Mouse (Mus musculus): Measurements from ENCODE around the gene Hnf4a.

Hnf4a gene

DNA sequence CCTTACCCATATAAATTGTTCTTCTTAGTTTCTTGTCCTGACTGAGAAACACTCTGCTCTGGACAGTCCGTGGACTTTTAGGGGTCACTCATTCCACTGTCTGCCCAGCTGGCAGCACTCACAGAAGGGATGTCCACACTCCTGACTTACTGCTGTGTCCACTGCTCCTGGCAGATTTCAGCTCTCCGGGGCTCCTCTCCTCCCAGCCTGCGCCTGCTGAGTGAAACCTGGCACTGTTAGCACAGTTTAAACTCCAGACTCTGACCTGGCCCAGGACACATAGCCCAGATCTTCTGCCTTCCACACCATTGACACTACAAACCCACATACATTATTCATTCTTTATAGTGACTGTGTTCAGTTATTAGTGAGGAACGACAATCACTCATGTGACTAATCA is 42.6 kb upstream of the Hnf4a start:
- Histone ChIP-seq H3K9me3 (ENCODE audit: low read length) (peaks cover 21% of the 10 kb centered on the region), H3K4me3 (replicated peaks; ENCODE audit: low read length) (peak overlapping the region; percentile 48), H3K36me3 (ENCODE audit: insufficient read depth, low read length) (peaks cover 52% of the 10 kb centered on the region), H3K4me1 (replicated peaks; ENCODE audit: low read depth, low read length) (peaks cover 88% of the 10 kb centered on the region), H3K27me3 (ENCODE audit: insufficient read depth, low read length) (no peaks in the 10 kb centered on the region)
- TF ChIP-seq POU5F1 (IDR thresholded peaks at IDR 0.05; ENCODE audit: borderline replicate concordance, low read length): no peak
- TF ChIP-seq CTCF (conservative IDR thresholded peaks at IDR 0.05; ENCODE audit: low read length): no peak
- no peak for TF ChIP-seq NANOG (IDR thresholded peaks at IDR 0.05; ENCODE audit: borderline replicate concordance, low read length)

DNA sequence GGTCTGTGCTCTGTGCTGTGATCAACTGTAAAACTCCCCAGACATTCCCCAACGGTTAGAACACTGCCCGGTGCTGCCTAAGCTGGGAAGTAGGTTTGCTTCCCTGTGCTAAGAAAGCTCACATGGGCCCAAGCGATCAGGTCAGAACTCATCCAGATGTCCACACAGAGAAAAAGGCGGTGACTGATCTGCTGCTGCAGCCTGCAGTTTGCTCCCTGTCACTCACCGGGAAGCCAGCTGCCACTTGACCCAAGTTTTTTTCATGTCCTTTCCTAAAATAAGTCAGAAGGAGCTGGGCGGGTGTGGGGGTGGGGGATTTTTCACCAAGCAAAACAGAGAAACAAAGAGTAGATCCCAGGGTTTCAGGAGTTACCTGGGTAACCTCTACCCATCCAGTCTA is 42.0 kb upstream of the Hnf4a start:
- H3K4me1 ChIP-seq (replicated peaks; ENCODE audit: low read depth, low read length): peaks cover 89% of the 10 kb centered on the region
- TF ChIP-seq CTCF (conservative IDR thresholded peaks at IDR 0.05; ENCODE audit: low read length) (no peak), POU5F1 (IDR thresholded peaks at IDR 0.05; ENCODE audit: borderline replicate concordance, low read length) (no peak), NANOG (IDR thresholded peaks at IDR 0.05; ENCODE audit: borderline replicate concordance, low read length) (no peak)

DNA sequence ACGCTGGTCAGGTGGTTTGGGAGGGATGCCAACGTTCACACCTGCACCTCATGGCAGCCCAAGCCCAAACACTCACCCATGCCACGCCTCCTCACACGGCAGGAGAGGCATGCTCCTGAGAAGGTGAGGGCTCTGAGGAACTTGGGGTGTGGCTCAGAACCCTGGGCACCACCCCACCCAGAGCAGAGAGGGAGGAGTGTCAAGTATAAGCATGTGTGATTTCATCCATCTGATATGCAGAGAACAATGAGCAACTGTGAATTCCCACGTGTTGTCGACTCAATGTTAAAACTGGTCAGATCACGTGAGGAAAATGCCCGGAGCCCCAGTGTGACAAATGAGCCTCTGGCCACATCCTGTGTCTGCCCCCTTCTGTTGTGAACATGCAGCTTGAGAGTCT is 39.8 kb upstream of the Hnf4a start:
- Histone ChIP-seq H3K9me3 (ENCODE audit: low read length) (no peaks in the 10 kb centered on the region), H3K4me3 (replicated peaks; ENCODE audit: low read length) (peak overlapping the region; percentile 24; the same call in 1 of the 2 replicates), H3K27me3 (ENCODE audit: insufficient read depth, low read length) (no peaks in the 10 kb centered on the region), H3K4me1 (replicated peaks; ENCODE audit: low read depth, low read length) (peaks cover 97% of the 10 kb centered on the region), H3K36me3 (ENCODE audit: insufficient read depth, low read length) (peaks cover 55% of the 10 kb centered on the region)
- TF ChIP-seq POU5F1 (IDR thresholded peaks at IDR 0.05; ENCODE audit: borderline replicate concordance, low read length): no peak
- TF ChIP-seq NANOG (IDR thresholded peaks at IDR 0.05; ENCODE audit: borderline replicate concordance, low read length): no peak
- no peak for TF ChIP-seq CTCF (conservative IDR thresholded peaks at IDR 0.05; ENCODE audit: low read length)

More for the DNA sequence above, 42.0 kb upstream of the Hnf4a start:
- Histone ChIP-seq H3K27me3 (ENCODE audit: insufficient read depth, low read length) (no peaks in the 10 kb centered on the region), H3K9me3 (ENCODE audit: low read length) (peaks cover 21% of the 10 kb centered on the region), H3K4me3 (replicated peaks; ENCODE audit: low read length) (peak overlapping the region; percentile 48), H3K36me3 (ENCODE audit: insufficient read depth, low read length) (peaks cover 57% of the 10 kb centered on the region)

DNA sequence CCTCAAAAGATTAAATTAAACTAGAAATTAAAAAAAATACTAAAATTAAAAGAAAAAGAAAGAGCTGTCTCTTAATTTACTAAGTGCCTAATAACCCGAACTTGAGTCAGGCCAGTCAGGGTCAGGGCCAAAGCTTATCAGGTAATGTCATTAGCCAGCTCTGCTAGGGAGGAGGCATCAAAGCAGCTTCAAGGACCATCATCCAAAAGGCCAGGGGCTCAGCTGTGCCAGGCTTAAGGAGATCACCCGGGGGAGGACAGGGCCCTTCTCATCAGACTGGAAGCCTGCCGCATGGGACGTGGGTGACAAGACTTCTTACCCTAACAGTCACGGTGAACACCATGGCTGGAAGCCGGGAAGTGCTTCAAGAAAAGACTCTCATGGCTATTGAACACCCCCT is 39.0 kb upstream of the Hnf4a start:
- Histone ChIP-seq H3K9me3 (ENCODE audit: low read length) (no peaks in the 10 kb centered on the region), H3K36me3 (ENCODE audit: insufficient read depth, low read length) (peaks cover 54% of the 10 kb centered on the region), H3K4me1 (replicated peaks; ENCODE audit: low read depth, low read length) (peaks cover 90% of the 10 kb centered on the region), H3K4me3 (replicated peaks; ENCODE audit: low read length) (no peak overlapping the region), H3K27me3 (ENCODE audit: insufficient read depth, low read length) (no peaks in the 10 kb centered on the region)
- no peak for TF ChIP-seq POU5F1 (IDR thresholded peaks at IDR 0.05; ENCODE audit: borderline replicate concordance, low read length)
- TF ChIP-seq NANOG (IDR thresholded peaks at IDR 0.05; ENCODE audit: borderline replicate concordance, low read length): no peak
- TF ChIP-seq CTCF (conservative IDR thresholded peaks at IDR 0.05; ENCODE audit: low read length): no peak

DNA sequence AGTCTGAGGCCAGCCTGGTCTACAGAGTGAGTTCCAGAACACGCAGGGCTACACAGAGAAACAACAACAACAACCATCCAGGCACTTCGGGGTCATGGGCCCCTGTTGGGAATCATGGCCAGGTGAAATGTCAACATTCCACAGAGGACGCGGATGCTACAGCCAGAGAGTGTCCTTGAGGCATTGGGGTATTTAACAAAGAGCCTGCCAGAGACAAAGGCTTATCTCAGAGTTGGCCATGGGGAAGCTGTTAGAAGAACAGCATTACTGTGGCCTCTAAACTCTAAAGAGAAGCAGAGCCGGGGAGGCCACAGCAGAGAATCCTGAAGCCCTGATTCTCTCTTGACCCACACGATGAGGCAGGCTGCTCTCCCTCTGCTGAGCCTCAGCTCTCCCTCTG is 37.7 kb upstream of the Hnf4a start:
- Histone ChIP-seq H3K27me3 (ENCODE audit: insufficient read depth, low read length) (no peaks in the 10 kb centered on the region), H3K36me3 (ENCODE audit: insufficient read depth, low read length) (peaks cover 54% of the 10 kb centered on the region), H3K4me3 (replicated peaks; ENCODE audit: low read length) (no peak overlapping the region; the same call in 1 of the 2 replicates), H3K9me3 (ENCODE audit: low read length) (no peaks in the 10 kb centered on the region), H3K4me1 (replicated peaks; ENCODE audit: low read depth, low read length) (peaks cover 88% of the 10 kb centered on the region)
- TF ChIP-seq NANOG (IDR thresholded peaks at IDR 0.05; ENCODE audit: borderline replicate concordance, low read length): no peak
- TF ChIP-seq CTCF (conservative IDR thresholded peaks at IDR 0.05; ENCODE audit: low read length): no peak
- TF ChIP-seq POU5F1 (IDR thresholded peaks at IDR 0.05; ENCODE audit: borderline replicate concordance, low read length): no peak

DNA sequence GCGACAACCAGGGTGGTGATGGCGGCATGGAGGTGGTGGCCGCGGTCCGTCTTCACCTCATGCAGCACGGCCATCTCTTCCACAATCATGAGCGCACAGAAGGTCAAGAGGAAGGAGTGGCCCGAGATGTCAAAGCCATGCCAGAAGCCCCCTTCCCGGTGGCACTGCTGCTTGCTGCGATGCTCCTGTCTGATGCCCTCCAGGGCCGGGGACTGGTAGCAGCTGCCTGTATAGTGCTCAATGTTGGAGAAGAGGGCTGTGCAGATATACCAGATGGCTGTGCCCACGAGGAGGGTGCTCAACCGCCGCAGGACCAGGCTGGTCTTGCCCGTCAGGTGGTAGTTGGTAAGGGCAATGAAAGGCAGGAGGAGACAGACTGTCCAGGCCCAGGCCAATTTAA is 36.9 kb upstream of the Hnf4a start:
- Histone ChIP-seq H3K27me3 (ENCODE audit: insufficient read depth, low read length) (no peaks in the 10 kb centered on the region), H3K4me3 (replicated peaks; ENCODE audit: low read length) (0 out of 2 replicates have a peak overlapping the region, but pooled peaks have one; percentile 17), H3K36me3 (ENCODE audit: insufficient read depth, low read length) (peaks cover 54% of the 10 kb centered on the region), H3K9me3 (ENCODE audit: low read length) (no peaks in the 10 kb centered on the region), H3K4me1 (replicated peaks; ENCODE audit: low read depth, low read length) (peaks cover 80% of the 10 kb centered on the region)
- TF ChIP-seq POU5F1 (IDR thresholded peaks at IDR 0.05; ENCODE audit: borderline replicate concordance, low read length) (no peak), CTCF (conservative IDR thresholded peaks at IDR 0.05; ENCODE audit: low read length) (no peak), NANOG (IDR thresholded peaks at IDR 0.05; ENCODE audit: borderline replicate concordance, low read length) (no peak)

DNA sequence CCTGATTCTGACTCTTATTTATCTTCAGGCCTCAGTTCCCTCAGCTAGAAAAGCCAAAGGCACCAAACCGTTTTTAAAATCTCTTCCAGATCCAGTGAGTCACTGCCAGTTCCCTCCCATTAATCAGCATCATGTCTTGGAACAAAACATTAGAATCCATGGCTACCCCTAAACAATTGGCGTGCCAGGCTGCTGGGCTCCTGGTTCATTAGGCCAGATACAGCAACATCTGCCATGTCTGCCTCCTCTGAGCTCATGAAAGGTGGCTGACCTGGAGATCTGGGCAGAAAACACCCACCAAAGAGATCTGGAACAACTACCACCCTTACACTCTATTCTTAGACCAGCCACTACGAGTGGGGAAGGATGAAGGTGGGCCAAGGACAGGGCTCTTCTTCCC is 35.5 kb upstream of the Hnf4a start:
- Histone ChIP-seq H3K4me3 (replicated peaks; ENCODE audit: low read length) (peak overlapping the region; percentile 98), H3K36me3 (ENCODE audit: insufficient read depth, low read length) (peaks cover 44% of the 10 kb centered on the region), H3K9me3 (ENCODE audit: low read length) (no peaks in the 10 kb centered on the region), H3K27me3 (ENCODE audit: insufficient read depth, low read length) (no peaks in the 10 kb centered on the region), H3K4me1 (replicated peaks; ENCODE audit: low read depth, low read length) (peaks cover 65% of the 10 kb centered on the region)
- TF ChIP-seq NANOG (IDR thresholded peaks at IDR 0.05; ENCODE audit: borderline replicate concordance, low read length): no peak

DNA sequence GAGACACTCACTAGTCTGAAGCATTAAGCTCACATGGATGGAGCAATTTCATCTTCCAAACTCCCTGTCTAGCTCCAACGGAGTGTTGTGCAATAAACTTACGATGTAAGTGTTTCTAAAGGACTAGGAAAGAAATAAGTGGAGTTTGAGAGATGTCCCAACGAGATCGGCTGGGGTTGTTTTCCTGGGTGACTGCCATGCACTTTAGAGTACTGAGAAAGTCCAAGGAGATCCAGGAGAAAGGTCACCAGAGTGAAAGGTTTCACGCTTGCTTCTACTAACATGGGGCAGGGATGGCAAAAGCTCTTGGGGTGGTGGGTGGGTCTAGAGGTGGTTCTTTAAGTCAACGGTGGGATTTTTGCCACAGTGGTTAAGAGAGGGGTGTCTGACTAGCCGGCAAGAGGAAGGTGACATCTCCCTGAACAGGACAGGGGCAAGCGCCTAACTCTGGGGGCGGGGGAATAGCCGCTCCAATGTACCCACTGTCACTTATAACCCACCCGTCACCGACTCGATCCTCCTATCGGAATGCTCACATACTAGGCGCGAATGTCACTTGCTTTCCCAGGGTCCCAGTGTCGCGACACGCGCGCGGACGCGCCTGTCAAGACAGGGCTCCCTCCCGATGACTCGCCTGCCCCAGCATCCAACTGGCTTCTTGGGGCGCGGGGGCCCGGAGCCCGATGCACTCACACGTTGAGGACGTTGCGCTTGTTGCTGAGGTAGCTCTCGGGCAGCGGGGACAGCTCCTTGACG is 34.7 kb upstream of the Hnf4a start:
- Histone ChIP-seq H3K4me1 (replicated peaks; ENCODE audit: low read depth, low read length) (peaks cover 58% of the 10 kb centered on the region), H3K4me3 (replicated peaks; ENCODE audit: low read length) (peak overlapping the region; percentile 98), H3K9me3 (ENCODE audit: low read length) (no peaks in the 10 kb centered on the region), H3K27me3 (ENCODE audit: insufficient read depth, low read length) (no peaks in the 10 kb centered on the region), H3K36me3 (ENCODE audit: insufficient read depth, low read length) (peaks cover 37% of the 10 kb centered on the region)
- TF ChIP-seq CTCF (conservative IDR thresholded peaks at IDR 0.05; ENCODE audit: low read length) (no peak), NANOG (IDR thresholded peaks at IDR 0.05; ENCODE audit: borderline replicate concordance, low read length) (no peak), POU5F1 (IDR thresholded peaks at IDR 0.05; ENCODE audit: borderline replicate concordance, low read length) (no peak)

DNA sequence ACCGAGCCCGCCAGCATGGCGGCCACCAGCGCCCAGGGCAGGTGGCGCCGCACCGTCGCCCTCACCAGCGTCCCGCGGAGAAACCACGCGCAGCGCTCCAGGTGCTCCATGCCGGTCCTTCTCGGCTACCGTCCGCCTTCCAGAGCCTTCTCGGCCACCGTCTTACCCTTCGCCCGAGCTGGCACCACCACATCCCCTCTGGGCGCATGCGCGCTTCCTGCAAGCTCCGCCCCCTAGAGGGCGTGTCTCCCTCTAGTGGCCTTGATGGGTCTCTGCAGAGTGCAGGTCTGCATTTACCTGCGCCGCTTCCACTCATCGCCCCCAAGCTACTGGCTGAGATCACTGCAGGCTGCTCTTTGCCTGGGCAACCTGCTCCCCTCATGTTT is 34.1 kb upstream of the Hnf4a start, which contains the start of gene Fitm2:
Gene Fitm2, minus strand, starts transcription at position 164 of the 386 bp plus-strand sequence.
- Histone ChIP-seq H3K9me3 (ENCODE audit: low read length) (no peaks in the 10 kb centered on the region), H3K36me3 (ENCODE audit: insufficient read depth, low read length) (peaks cover 33% of the 10 kb centered on the region), H3K4me1 (replicated peaks; ENCODE audit: low read depth, low read length) (peaks cover 52% of the 10 kb centered on the region), H3K27me3 (ENCODE audit: insufficient read depth, low read length) (no peaks in the 10 kb centered on the region), H3K4me3 (replicated peaks; ENCODE audit: low read length) (peak within 1 kb of the TSS; percentile 98)
- TF ChIP-seq NANOG (IDR thresholded peaks at IDR 0.05; ENCODE audit: borderline replicate concordance, low read length) (no peak), CTCF (conservative IDR thresholded peaks at IDR 0.05; ENCODE audit: low read length) (peak; percentile 98), POU5F1 (IDR thresholded peaks at IDR 0.05; ENCODE audit: borderline replicate concordance, low read length) (no peak)
